Mouse (Mus musculus) midbrain, embryonic 13.5 days (tissue): ENCODE results near the gene Pabpc1l. TPM values are rescaled to one million over a fixed set of nuclear protein-coding genes. Genes with fewer than 3 reads are reported as not detected.
A peak's percentile ranks its signal among the peaks of the same experiment; 100 is the strongest.

Experiments used
- ATAC-seq: fragments of 200-750 bp; cut with Nextera tagmentation; 2 replicates; pipeline ENCODE4 v1.8.0; 2017; ENCODE audit warnings: mild to moderate bottlenecking, moderate TSS enrichment, moderate library complexity
- H3K27ac ChIP-seq: fragments of 300-500 bp; sonication (generic); 2 replicates; pipeline ENCODE4 v1.5.1; 2015; ENCODE audit warnings: inconsistent platforms, mild to moderate bottlenecking, moderate library complexity
- H3K27me3 ChIP-seq: fragments of 300-500 bp; sonication (generic); 2 replicates; pipeline ENCODE4 v1.6.1; 2015; ENCODE audit warnings: mild to moderate bottlenecking, inconsistent platforms
- H3K36me3 ChIP-seq: fragments of 300-500 bp; sonication (generic); 2 replicates; pipeline ENCODE4 v1.6.1; 2015; ENCODE audit warnings: mild to moderate bottlenecking, inconsistent platforms
- H3K4me1 ChIP-seq: fragments of 300-500 bp; sonication (generic); replicated peaks from 2 replicates; pipeline ENCODE4 v1.6.1; 2015; ENCODE audit warnings: inconsistent platforms
- H3K4me2 ChIP-seq: fragments of 300-500 bp; sonication (generic); replicated peaks from 2 replicates; pipeline ENCODE4 v1.6.1; 2015; ENCODE audit warnings: moderate library complexity, mild to moderate bottlenecking, inconsistent platforms
- H3K4me3 ChIP-seq: fragments of 300-500 bp; sonication (generic); replicated peaks from 2 replicates; pipeline ENCODE4 v1.5.1; 2015; ENCODE audit warnings: mild to moderate bottlenecking, inconsistent platforms
- H3K9ac ChIP-seq: fragments of 300-500 bp; sonication (generic); replicated peaks from 2 replicates; pipeline ENCODE4 v1.6.1; 2015; ENCODE audit warnings: mild to moderate bottlenecking, inconsistent platforms
- H3K9me3 ChIP-seq: fragments of 300-500 bp; sonication (generic); 2 replicates; pipeline ENCODE4 v1.6.1; 2016; ENCODE audit warnings: mild to moderate bottlenecking, inconsistent platforms
- WGBS: fragments of 180-500 bp; shearing (Covaris S2); methylation state at CpG from one replicate; pipeline ENCODE4 v1.1.7; 2015; 5-methylcytosine and 5-hydroxymethylcytosine counted together
- polyA plus RNA-seq: library from polyadenylated mRNA; unstranded; fragments of >200 nt; fragmentation: Nextera tagmentation; extraction: Ambion mirVana; gene quantifications from 2 replicates; pipeline ENCODE4 v1.2.1, GENCODE M21; 2015

The Pabpc1l gene
- 1.1 and 1.8 TPM in 2 replicates for polyA plus RNA-seq

DNA sequence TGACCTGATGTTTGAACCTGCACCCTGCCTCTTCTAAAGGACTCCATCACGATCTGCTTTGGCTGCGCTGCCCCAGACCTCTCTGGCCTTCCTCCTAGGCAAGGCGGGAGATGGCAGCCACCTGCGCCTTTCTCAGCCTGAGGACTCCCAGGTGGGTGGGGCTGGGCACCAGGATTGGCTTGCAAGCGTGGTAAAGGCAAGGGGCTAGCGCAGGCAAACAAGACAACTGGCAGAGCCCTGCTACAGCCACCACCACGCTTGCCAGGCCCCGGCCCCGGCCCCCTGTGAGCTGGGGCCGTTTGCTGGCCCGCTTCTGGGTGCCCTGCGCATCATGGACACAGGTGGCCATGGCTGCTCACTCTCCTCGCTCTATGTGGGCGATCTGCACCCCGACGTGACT is at the start of gene Pabpc1l:
TSS of gene Pabpc1l (plus strand) at position 301 of the 400 bp plus-strand sequence.
- Histone ChIP-seq H3K4me3 (no peak within 1 kb of the TSS), H3K4me1 (no peaks in the 10 kb centered on the region), H3K27ac (no peak within 1 kb of the TSS), H3K9ac (no peak within 1 kb of the TSS), H3K36me3 (no peaks in the 10 kb centered on the region), H3K27me3 (no peaks in the 10 kb centered on the region), H3K9me3 (no peaks in the 10 kb centered on the region), H3K4me2 (no peak within 1 kb of the TSS)
- no peak for ATAC-seq
- 86% methylated on average over 16 of the region's 16 CpGs for WGBS

DNA sequence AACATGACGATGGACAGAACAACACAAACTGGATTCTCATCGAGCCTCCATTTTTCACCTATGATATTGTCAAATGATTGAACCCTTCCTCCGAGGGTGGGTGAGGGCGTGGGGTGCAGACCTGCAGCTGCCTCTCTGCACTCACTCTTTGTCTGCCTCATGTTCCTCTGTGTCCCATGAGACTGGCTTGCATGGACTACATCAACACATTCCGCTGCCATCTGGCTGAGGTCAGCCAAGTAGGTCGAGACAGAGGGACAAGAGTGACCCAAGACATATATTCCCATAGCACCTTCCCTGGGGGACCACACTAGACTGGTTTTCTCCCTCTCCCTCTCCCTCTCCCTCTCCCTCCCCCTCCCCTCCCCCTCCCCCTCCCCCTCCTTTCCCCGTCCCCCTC is 48.8 kb upstream of the Pabpc1l start:
- Histone ChIP-seq H3K9me3 (0 out of 2 replicates have a peak, but pooled peaks cover 6% of the 10 kb centered on the region), H3K4me2 (no peak overlapping the region), H3K36me3 (no peaks in the 10 kb centered on the region), H3K27ac (no peak overlapping the region), H3K27me3 (no peaks in the 10 kb centered on the region), H3K9ac (no peak overlapping the region), H3K4me1 (no peaks in the 10 kb centered on the region), H3K4me3 (no peak overlapping the region)
- WGBS: 85% methylated on average over 6 of the region's 7 CpGs
- no peak for ATAC-seq

DNA sequence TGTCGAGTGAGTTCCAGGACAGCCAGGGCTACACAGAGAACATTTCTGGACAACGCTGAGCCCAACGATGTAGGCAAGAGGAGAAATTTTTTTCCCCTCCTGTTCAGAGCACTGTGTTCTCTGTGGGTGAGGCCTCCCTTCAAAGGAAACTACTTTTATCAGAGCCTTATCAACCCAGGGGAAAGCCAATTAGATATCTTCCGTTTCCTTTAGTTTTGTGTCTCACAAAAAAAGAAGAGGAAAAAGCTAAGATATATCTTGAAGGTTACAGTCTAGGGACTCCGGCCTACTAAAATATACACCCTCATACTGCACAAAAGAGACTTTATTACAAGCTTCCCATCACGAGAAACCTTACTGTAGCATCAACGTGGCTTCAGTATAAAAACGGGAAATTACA is 38.0 kb upstream of the Pabpc1l start:
- no peak for ATAC-seq
- Histone ChIP-seq H3K27me3 (no peaks in the 10 kb centered on the region), H3K9me3 (no peaks in the 10 kb centered on the region), H3K4me2 (no peak overlapping the region), H3K4me3 (no peak overlapping the region), H3K36me3 (no peaks in the 10 kb centered on the region), H3K27ac (no peak overlapping the region), H3K4me1 (no peaks in the 10 kb centered on the region), H3K9ac (no peak overlapping the region)
- WGBS: 84% methylated on average over 8 of the region's 8 CpGs

DNA sequence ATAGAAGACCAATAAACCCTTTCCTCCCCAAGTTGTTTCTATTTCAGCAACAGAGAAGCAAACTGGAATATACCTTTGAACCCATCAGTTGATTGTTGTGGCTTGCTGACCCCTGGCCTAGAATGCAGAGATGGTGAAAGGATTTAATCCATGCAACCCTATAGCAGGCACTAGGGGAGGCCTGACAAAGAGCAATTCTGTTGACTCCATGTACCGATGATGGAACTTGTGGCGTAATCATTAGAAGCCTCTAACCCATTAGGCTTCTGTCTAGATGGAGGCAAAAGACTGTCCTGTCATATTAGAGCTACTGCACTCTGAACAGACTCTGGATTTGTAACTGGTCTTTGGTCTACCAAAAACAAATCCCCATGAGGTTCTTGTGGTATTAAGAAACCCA is 32.4 kb upstream of the Pabpc1l start:
- Histone ChIP-seq H3K4me1 (peaks cover 28% of the 10 kb centered on the region), H3K27me3 (no peaks in the 10 kb centered on the region), H3K4me2 (no peak overlapping the region), H3K27ac (no peak overlapping the region), H3K9ac (no peak overlapping the region), H3K9me3 (no peaks in the 10 kb centered on the region), H3K36me3 (peaks cover 2% of the 10 kb centered on the region), H3K4me3 (no peak overlapping the region)
- WGBS: 96% methylated on average over 2 of the region's 2 CpGs
- no peak for ATAC-seq

DNA sequence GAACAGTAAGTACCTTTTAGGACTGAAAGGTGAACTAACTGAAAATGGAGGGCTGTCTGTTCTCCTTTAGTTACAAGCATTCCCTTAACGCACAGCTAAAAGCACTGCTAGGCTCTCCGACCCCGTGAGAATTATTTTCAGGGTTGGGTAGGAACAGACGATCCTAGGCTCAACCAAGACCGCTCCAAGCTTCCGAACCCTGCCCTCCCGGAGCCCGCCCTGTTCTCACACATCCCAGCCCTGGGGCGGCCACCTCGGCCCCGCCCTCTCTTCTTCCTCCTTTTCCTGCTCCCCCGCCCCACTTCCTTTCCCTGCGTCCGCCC is 30.6 kb upstream of the Pabpc1l start, which contains the start of gene Ywhab:
TSS of gene Ywhab (plus strand) at position 307 of the 323 bp plus-strand sequence.
- H3K9ac ChIP-seq: peak within 1 kb of the TSS; percentile 89
- H3K4me3 ChIP-seq: peak within 1 kb of the TSS; percentile 83
- no peak for ATAC-seq
- peaks cover 7% of the 10 kb centered on the region for H3K36me3 ChIP-seq
- peak within 1 kb of the TSS; percentile 74 for H3K4me2 ChIP-seq
- 0% methylated on average over 13 of the region's 14 CpGs for WGBS
- no peaks in the 10 kb centered on the region for H3K9me3 ChIP-seq
- H3K27me3 ChIP-seq: no peaks in the 10 kb centered on the region
- peaks cover 37% of the 10 kb centered on the region for H3K4me1 ChIP-seq
- peak within 1 kb of the TSS; percentile 95 for H3K27ac ChIP-seq

DNA sequence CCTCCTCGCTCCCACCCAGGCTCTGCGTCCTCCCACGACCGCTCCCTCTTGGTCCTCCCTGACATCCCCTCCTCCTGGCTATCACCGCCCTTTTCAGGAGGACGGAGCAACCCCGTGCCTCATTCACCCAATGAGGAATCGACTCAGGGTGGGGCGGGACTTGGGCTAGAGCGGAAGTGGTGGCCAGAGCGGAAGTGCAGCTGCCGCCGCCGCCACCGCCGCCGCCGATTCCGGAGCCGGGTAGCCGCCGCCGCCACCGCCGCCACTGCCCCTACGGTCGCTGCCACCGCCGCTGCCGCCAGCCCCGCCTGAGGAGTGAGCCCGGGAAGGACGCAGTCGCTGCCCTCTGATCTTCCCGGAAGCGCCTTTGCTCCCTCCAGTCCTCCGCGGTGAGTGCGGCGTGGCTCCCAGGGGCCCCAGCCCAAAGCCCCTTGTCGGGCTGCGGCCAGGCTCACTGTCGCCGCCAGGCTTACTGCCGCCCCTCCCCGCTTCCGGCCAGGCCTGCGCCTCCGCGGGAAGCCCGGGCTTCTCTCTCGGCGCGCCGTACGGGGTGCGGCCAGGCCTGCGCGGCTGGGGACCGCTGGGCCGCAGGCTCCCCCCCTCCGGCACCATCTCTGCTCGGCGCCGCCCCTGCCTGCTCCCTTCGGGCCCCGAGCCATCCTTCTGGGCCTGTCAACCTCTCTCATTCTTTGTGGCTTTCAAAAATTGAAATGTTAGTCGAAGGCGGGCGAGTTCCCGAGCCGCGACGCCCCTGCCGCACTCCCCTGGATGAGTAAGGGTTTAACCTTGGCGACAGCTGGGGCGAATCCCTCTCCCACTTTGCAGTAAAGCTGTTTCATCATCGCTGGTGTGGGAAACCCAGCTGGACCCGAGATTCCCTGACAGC is 30.0 kb upstream of the Pabpc1l start:
- WGBS: under 1% methylated on average over 77 of the region's 79 CpGs
- Histone ChIP-seq H3K4me3 (peak overlapping the region; percentile 83), H3K4me1 (peaks cover 40% of the 10 kb centered on the region), H3K9me3 (no peaks in the 10 kb centered on the region), H3K36me3 (peaks cover 7% of the 10 kb centered on the region), H3K27me3 (no peaks in the 10 kb centered on the region), H3K27ac (peak overlapping the region; percentile 95), H3K9ac (peak overlapping the region; percentile 89), H3K4me2 (peak overlapping the region; percentile 74)
- peak; percentile 100 for ATAC-seq

DNA sequence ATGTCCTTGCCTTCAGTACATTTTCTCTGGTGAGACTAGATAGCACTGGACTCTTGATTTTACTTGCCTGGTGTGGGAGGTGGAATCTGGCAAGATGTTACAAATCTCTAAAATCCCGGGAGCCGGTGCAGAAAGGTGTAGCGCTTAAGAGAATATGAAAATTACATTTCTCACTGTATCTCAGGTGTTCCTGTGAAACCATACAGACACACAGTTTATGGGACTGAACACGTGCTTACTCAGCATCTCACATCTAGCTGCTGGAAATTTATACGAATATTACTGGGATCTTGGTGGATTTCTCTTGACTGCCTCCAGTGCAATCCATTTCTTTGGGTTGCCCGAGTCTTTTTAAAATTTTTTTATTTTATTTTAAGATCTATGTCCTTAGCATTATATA is 29.0 kb upstream of the Pabpc1l start:
- peak overlapping the region; percentile 74 for H3K4me2 ChIP-seq
- peak overlapping the region; percentile 89 for H3K9ac ChIP-seq
- no peak overlapping the region for H3K27ac ChIP-seq
- WGBS: 86% methylated on average over 6 of the region's 6 CpGs
- peaks cover 41% of the 10 kb centered on the region for H3K4me1 ChIP-seq
- no peak for ATAC-seq
- no peaks in the 10 kb centered on the region for H3K9me3 ChIP-seq
- no peaks in the 10 kb centered on the region for H3K27me3 ChIP-seq
- peaks cover 7% of the 10 kb centered on the region for H3K36me3 ChIP-seq
- H3K4me3 ChIP-seq: peak overlapping the region; percentile 83

DNA sequence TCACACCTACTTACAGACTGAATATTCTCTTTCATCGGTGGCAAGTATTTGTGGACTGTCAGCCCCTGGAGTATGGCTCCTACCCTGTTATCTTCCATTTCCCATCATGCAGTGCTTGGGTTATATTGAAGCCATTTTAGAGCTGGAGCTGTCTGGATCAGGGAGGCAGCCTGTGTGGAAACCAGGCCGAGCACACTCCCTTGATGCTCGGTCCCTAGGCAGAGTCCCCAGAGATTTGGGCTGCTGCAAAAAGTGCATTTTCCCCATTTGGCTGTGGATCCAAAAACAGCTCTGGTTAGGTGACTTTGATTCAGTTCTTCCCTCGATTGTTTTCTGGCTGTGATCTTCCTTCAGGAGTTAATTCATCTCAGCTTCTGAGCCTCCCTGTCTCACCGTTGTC is 28.4 kb upstream of the Pabpc1l start:
- H3K9me3 ChIP-seq: no peaks in the 10 kb centered on the region
- H3K36me3 ChIP-seq: peaks cover 7% of the 10 kb centered on the region
- peaks cover 46% of the 10 kb centered on the region for H3K4me1 ChIP-seq
- no peaks in the 10 kb centered on the region for H3K27me3 ChIP-seq
- no peak overlapping the region for H3K27ac ChIP-seq
- peak overlapping the region; percentile 31 for H3K4me2 ChIP-seq
- H3K4me3 ChIP-seq: peak overlapping the region; percentile 83
- H3K9ac ChIP-seq: peak overlapping the region; percentile 44; the same call in 1 of the 2 replicates
- no peak for ATAC-seq
- WGBS: 79% methylated on average over 5 of the region's 5 CpGs

DNA sequence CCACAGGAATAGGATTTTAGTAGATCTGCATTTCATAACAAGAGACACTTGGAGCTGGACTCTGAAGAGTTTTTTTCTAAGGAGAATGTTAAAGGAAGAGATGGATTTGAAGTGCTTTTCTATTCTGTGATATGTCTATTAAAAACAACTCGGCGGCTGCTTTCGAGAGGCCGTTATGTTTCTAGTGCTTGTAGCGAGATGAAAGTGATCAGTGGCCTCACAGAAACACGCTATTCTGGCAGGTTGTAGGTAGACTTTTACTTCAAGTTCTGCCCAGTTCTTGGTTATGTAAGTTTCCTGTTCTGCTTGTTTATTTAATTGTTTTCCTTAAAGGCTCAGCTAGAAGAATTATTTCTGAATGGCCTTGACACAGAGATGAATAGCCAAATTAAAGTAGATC is 26.3 kb upstream of the Pabpc1l start:
- H3K9me3 ChIP-seq: no peaks in the 10 kb centered on the region
- no peak overlapping the region for H3K27ac ChIP-seq
- WGBS: 88% methylated on average over 6 of the region's 6 CpGs
- ATAC-seq: no peak
- H3K4me3 ChIP-seq: no peak overlapping the region
- no peak overlapping the region for H3K4me2 ChIP-seq
- no peak overlapping the region for H3K9ac ChIP-seq
- H3K36me3 ChIP-seq: peaks cover 10% of the 10 kb centered on the region
- no peaks in the 10 kb centered on the region for H3K27me3 ChIP-seq
- H3K4me1 ChIP-seq: peaks cover 53% of the 10 kb centered on the region

DNA sequence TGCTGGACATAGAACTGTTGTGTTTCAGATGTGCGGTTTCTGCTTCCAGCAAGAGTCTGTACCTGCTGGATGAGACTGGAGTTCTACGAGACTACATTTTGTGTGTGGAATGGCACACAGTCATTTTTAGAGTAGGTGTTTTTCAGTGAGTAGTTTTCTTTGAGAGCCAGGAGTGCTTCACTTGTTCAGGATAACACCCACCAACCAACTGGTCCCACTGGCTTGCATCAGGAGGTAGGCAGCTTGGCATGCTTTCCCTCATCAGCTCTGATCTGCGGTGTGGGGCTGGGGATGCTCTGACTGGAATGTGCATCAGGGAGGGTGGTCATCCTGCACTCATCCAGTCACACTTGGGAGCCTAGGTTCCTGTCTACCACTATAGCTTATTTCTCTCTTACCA is 22.6 kb upstream of the Pabpc1l start:
- H3K4me1 ChIP-seq: peaks cover 52% of the 10 kb centered on the region
- no peak overlapping the region for H3K4me3 ChIP-seq
- H3K36me3 ChIP-seq: peaks cover 10% of the 10 kb centered on the region
- no peak overlapping the region for H3K4me2 ChIP-seq
- no peaks in the 10 kb centered on the region for H3K27me3 ChIP-seq
- ATAC-seq: no peak
- H3K9me3 ChIP-seq: no peaks in the 10 kb centered on the region
- no peak overlapping the region for H3K27ac ChIP-seq
- H3K9ac ChIP-seq: no peak overlapping the region
- WGBS: 96% methylated on average over 3 of the region's 3 CpGs

DNA sequence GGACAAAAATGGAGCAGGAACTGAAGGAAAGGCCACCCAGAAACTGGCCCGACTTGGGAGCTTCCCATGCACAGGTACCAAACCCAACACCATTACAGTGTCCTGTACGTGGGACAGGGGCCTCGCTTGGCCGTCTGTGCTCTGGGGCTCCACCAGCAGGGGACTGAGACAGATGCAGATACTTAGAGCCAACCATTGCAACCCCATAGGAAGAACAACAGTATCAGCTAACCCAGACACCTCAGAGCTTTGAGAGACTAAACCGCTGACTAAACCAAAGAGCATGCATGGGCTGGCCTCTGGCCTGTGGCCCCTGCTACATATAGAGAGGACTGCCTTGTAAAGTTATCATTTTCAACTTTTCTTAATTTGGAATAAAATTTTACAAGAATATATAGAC is 20.7 kb upstream of the Pabpc1l start:
- no peak overlapping the region for H3K27ac ChIP-seq
- peaks cover 46% of the 10 kb centered on the region for H3K4me1 ChIP-seq
- H3K27me3 ChIP-seq: no peaks in the 10 kb centered on the region
- H3K4me3 ChIP-seq: no peak overlapping the region
- H3K36me3 ChIP-seq: 0 out of 2 replicates have a peak, but pooled peaks cover 2% of the 10 kb centered on the region
- WGBS: 79% methylated on average over 5 of the region's 5 CpGs
- ATAC-seq: no peak
- no peaks in the 10 kb centered on the region for H3K9me3 ChIP-seq
- no peak overlapping the region for H3K4me2 ChIP-seq
- no peak overlapping the region for H3K9ac ChIP-seq

DNA sequence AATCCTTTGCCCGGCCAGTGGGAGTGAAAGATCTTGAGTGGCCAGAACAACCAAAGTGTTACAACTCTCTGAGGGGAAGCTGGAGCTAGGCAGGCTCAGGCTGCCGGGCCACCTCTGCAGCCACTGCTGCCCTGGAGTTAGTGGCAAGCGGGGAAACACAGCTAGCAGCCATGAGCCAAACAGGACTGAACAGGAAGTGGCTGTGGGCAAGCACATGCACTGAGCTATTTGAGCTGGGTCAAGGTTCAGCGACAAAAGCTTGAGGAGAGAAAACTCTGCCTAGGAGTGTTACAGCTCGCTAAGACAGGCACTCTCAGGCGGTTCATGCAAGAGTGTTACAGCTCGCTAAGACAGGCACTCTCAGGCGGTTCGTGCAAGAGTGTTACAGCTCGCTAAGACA is 18.3 kb upstream of the Pabpc1l start:
- Histone ChIP-seq H3K4me1 (peaks cover 37% of the 10 kb centered on the region), H3K4me2 (no peak overlapping the region), H3K27me3 (no peaks in the 10 kb centered on the region), H3K36me3 (peaks cover 8% of the 10 kb centered on the region), H3K9me3 (no peaks in the 10 kb centered on the region), H3K9ac (no peak overlapping the region), H3K4me3 (no peak overlapping the region), H3K27ac (peak overlapping the region; percentile 25; the same call in 1 of the 2 replicates)
- WGBS: 82% methylated on average over 10 of the region's 10 CpGs
- ATAC-seq: no peak
